Mouse (Mus musculus): ENCODE measurements at regions not wholly inside any gene's neighbourhood (a gene's known extent, or its start where the extent isn't known, plus 50 kb on each side); places are given as distances from the start of the nearest gene placed in this dataset.

DNA sequence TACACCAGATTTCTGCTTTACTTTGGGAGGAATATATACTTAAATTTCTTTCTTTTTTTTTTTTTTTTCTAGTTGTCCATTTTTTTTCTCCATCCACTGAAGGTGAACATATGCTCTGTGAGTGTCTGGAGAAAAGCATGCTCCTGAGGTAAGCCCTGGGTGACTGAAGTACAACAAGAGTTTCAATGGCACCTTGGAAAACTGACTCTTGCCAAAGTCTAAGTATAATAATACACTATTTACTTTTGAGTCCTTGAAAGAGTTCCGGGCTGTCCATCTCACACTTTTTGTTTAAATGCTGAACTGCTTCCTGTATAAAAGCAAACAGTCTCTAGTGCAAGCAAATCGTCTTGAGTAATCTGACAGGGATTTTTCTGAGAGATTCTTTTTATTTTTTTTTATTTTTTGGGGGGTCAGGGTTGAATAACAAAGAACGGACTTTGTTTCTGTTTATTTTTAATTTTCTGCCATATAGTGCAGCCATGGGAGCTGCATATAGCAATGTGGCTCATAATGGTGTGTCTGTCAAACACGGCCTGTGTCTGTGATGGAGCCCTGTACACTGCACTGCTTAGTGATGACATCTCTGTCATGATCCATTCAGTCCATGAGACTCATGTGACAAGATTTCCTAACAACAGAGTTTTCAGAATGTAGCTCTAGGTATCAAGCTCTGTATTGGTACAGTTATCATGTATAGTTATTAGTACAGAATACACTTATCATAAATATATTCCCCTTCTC, 119.3 kb downstream of the Btg1 start:
- Histone ChIP-seq H3K9ac (ENCODE audit: low read depth, low read length) (no peak overlapping the region), H3K4me1 (ENCODE audit: control insufficient read depth, insufficient read depth, low read length) (peaks cover 8% of the 10 kb centered on the region; the same call in 1 of the 2 replicates), H3K9me3 (replicated peaks; ENCODE audit: control insufficient read depth, low read length) (no peaks in the 10 kb centered on the region), H3K4me2 (no peak overlapping the region), H3K4me3 (ENCODE audit: low read depth, low read length) (no peak overlapping the region), H3K27me3 (ENCODE audit: control insufficient read depth, insufficient read depth, low read length) (no peaks in the 10 kb centered on the region), H3K36me3 (ENCODE audit: control insufficient read depth, insufficient read depth, low read length) (no peaks in the 10 kb centered on the region), H3K27ac (ENCODE audit: low read depth, low read length) (no peak overlapping the region)
- WGBS (ENCODE audit: insufficient replicate concordance): 62% methylated on average over 4 of the region's 4 CpGs
- no peak for ATAC-seq (replicated peaks; ENCODE audit: insufficient number of reproducible peaks, low FRiP score, low TSS enrichment)

DNA sequence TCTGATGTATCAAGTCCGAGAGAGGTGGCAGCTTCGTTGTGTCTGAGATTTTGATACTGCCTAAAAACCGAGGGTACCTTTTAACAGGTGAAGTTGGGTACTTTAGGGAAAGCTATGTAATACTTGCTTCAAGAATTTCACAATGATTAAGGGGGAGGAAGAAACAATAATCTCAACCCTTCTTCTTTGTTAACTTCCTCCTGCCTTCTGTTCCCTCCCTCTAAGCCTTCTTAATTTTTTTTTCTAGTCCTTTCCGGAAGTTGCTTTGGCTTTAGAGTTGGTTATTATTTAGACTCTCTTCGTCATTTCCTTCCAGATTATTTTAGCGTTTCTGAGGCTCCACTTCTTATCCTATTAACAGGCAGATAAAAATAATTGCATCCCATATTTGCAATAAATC, 121.2 kb downstream of the Btg1 start:
- no peaks in the 10 kb centered on the region for H3K9me3 ChIP-seq (replicated peaks; ENCODE audit: control insufficient read depth, low read length)
- H3K4me1 ChIP-seq (ENCODE audit: control insufficient read depth, insufficient read depth, low read length): peaks cover 8% of the 10 kb centered on the region; the same call in 1 of the 2 replicates
- H3K4me2 ChIP-seq: no peak overlapping the region
- no peaks in the 10 kb centered on the region for H3K27me3 ChIP-seq (ENCODE audit: control insufficient read depth, insufficient read depth, low read length)
- 76% methylated on average over 6 of the region's 6 CpGs for WGBS (ENCODE audit: insufficient replicate concordance)
- no peak overlapping the region for H3K9ac ChIP-seq (ENCODE audit: low read depth, low read length)
- ATAC-seq (replicated peaks; ENCODE audit: insufficient number of reproducible peaks, low FRiP score, low TSS enrichment): no peak
- H3K36me3 ChIP-seq (ENCODE audit: control insufficient read depth, insufficient read depth, low read length): no peaks in the 10 kb centered on the region
- H3K4me3 ChIP-seq (ENCODE audit: low read depth, low read length): no peak overlapping the region
- no peak overlapping the region for H3K27ac ChIP-seq (ENCODE audit: low read depth, low read length)

DNA sequence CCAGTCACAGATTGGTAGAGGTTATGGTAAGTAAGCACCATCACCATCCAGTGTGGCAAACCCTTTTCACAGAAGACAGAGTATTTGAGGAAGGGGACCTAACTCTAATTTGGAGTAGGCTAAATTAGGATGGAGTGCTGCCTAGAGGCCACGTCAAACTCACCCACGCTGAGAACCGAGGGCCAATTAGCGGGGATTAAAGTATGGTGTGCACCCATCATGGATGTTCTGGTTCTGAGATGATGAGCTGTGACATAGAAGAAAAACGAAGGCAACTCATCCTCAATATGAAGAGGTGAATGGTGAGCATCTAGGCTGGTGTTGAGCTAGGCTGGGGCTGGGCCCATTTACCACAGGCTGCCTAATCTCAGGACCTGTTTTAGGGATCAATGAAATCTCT, 121.8 kb downstream of the Btg1 start:
- 71% methylated on average over 5 of the region's 5 CpGs for WGBS (ENCODE audit: insufficient replicate concordance)
- ATAC-seq (replicated peaks; ENCODE audit: insufficient number of reproducible peaks, low FRiP score, low TSS enrichment): no peak
- H3K4me3 ChIP-seq (ENCODE audit: low read depth, low read length): no peak overlapping the region
- H3K9me3 ChIP-seq (replicated peaks; ENCODE audit: control insufficient read depth, low read length): no peaks in the 10 kb centered on the region
- H3K4me1 ChIP-seq (ENCODE audit: control insufficient read depth, insufficient read depth, low read length): peaks cover 5% of the 10 kb centered on the region; the same call in 1 of the 2 replicates
- H3K9ac ChIP-seq (ENCODE audit: low read depth, low read length): no peak overlapping the region
- H3K36me3 ChIP-seq (ENCODE audit: control insufficient read depth, insufficient read depth, low read length): no peaks in the 10 kb centered on the region
- H3K27ac ChIP-seq (ENCODE audit: low read depth, low read length): no peak overlapping the region
- H3K27me3 ChIP-seq (ENCODE audit: control insufficient read depth, insufficient read depth, low read length): no peaks in the 10 kb centered on the region
- no peak overlapping the region for H3K4me2 ChIP-seq

DNA sequence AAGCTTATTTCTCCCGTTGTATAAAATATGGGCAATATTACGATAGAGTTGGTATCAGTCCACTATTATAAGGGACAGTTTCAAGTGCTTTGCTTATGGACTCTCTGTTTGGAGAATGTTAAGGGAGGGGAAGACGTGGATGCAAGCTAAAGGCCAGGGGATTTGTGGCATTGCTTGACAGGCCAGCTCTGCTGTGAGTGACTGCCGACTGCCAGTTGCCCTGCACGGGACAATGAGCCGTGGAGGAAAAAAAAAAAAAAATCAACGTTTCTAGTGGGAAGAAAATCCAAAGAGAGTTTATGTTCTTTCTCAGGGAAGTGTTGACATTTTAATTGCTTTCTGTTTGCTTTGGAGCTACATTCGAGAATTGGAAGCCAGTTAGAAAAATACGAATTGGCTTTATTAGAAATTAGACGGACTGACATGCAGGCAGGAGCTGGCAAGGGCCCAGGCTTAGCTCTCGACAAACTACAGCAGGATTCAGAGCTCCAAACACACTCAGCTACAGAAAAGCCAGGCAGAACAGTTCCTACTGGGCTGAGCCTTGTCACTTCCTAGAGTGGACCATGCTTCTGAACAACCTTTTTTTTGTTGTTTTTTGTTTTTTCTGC, 127.5 kb downstream of the Btg1 start:
- no peaks in the 10 kb centered on the region for H3K36me3 ChIP-seq (ENCODE audit: control insufficient read depth, insufficient read depth, low read length)
- WGBS (ENCODE audit: insufficient replicate concordance): 30% methylated on average over 11 of the region's 11 CpGs

DNA sequence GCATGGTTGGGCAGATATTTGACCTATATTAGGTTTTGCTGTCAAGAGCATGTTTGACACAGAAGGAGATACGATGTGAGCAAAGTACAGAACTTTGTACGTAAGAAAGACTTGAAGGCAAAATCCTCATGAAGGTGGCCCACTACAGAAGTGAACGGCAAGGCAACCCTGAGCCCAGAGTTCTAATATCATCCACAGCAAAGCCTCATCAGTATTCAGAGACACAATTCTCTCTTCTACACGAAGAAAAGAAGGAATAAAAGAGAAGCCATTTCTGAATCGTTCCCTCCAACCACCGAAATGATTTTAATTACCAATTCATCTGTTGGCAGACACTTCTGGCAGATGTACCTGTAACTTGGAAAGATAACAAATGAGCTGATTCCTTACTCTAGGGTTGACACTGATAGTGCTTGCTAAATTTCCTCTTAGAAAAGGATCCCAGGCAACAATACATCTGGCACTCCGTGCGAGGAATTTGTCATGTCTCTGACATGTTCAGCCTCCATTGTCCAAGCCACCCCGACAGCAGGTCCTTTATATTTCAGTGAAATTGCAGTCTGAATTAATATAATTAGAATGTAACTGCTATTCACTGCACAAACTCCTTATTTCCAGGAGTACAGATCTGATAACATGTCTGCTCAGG, 130.3 kb downstream of the Btg1 start:
- no peak overlapping the region for H3K9ac ChIP-seq (ENCODE audit: low read depth, low read length)
- H3K9me3 ChIP-seq (replicated peaks; ENCODE audit: control insufficient read depth, low read length): no peaks in the 10 kb centered on the region
- no peak for ATAC-seq (replicated peaks; ENCODE audit: insufficient number of reproducible peaks, low FRiP score, low TSS enrichment)
- WGBS (ENCODE audit: insufficient replicate concordance): 87% methylated on average over 9 of the region's 9 CpGs
- H3K27ac ChIP-seq (ENCODE audit: low read depth, low read length): no peak overlapping the region
- no peak overlapping the region for H3K4me3 ChIP-seq (ENCODE audit: low read depth, low read length)
- H3K36me3 ChIP-seq (ENCODE audit: control insufficient read depth, insufficient read depth, low read length): no peaks in the 10 kb centered on the region
- H3K4me2 ChIP-seq: no peak overlapping the region
- H3K27me3 ChIP-seq (ENCODE audit: control insufficient read depth, insufficient read depth, low read length): no peaks in the 10 kb centered on the region
- H3K4me1 ChIP-seq (ENCODE audit: control insufficient read depth, insufficient read depth, low read length): peaks cover 16% of the 10 kb centered on the region

More for the DNA sequence above, 127.5 kb downstream of the Btg1 start:
- H3K4me3 ChIP-seq (ENCODE audit: low read depth, low read length): no peak overlapping the region
- no peaks in the 10 kb centered on the region for H3K9me3 ChIP-seq (replicated peaks; ENCODE audit: control insufficient read depth, low read length)
- H3K4me1 ChIP-seq (ENCODE audit: control insufficient read depth, insufficient read depth, low read length): peaks cover 11% of the 10 kb centered on the region
- no peak overlapping the region for H3K9ac ChIP-seq (ENCODE audit: low read depth, low read length)
- H3K4me2 ChIP-seq: no peak overlapping the region; the same call in 1 of the 2 replicates
- no peaks in the 10 kb centered on the region for H3K27me3 ChIP-seq (ENCODE audit: control insufficient read depth, insufficient read depth, low read length)
- peak overlapping the region; percentile 55 for H3K27ac ChIP-seq (ENCODE audit: low read depth, low read length)
- ATAC-seq (replicated peaks; ENCODE audit: insufficient number of reproducible peaks, low FRiP score, low TSS enrichment): no peak; the same call in 1 of the 2 replicates

DNA sequence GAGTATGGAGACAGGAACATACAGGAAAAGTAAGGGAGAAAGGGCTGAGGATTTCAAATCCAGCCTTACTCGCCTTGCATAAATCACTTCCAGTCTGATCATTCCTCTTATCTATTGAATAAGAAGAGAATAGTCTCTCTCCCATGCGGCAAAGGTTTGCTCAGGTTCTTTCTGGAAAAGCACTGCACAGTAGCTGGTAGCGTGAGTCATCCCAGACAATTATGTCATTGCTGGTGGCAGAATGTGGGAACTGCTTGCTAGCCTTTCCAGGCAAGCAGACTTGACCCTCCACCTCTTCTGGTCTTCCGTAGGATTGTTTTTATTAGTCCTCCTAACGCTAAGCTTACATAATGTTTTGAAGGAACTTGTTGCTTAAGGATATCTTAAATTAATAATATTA, 134.1 kb downstream of the Btg1 start:
- no peaks in the 10 kb centered on the region for H3K9me3 ChIP-seq (replicated peaks; ENCODE audit: control insufficient read depth, low read length)
- no peaks in the 10 kb centered on the region for H3K36me3 ChIP-seq (ENCODE audit: control insufficient read depth, insufficient read depth, low read length)
- H3K27me3 ChIP-seq (ENCODE audit: control insufficient read depth, insufficient read depth, low read length): no peaks in the 10 kb centered on the region
- peak overlapping the region; percentile 18; the same call in 1 of the 2 replicates for H3K27ac ChIP-seq (ENCODE audit: low read depth, low read length)
- WGBS (ENCODE audit: insufficient replicate concordance): 41% methylated on average over 5 of the region's 5 CpGs
- no peak overlapping the region for H3K4me2 ChIP-seq
- H3K4me1 ChIP-seq (ENCODE audit: control insufficient read depth, insufficient read depth, low read length): peaks cover 18% of the 10 kb centered on the region
- H3K4me3 ChIP-seq (ENCODE audit: low read depth, low read length): no peak overlapping the region
- no peak overlapping the region for H3K9ac ChIP-seq (ENCODE audit: low read depth, low read length)
- no peak for ATAC-seq (replicated peaks; ENCODE audit: insufficient number of reproducible peaks, low FRiP score, low TSS enrichment)

DNA sequence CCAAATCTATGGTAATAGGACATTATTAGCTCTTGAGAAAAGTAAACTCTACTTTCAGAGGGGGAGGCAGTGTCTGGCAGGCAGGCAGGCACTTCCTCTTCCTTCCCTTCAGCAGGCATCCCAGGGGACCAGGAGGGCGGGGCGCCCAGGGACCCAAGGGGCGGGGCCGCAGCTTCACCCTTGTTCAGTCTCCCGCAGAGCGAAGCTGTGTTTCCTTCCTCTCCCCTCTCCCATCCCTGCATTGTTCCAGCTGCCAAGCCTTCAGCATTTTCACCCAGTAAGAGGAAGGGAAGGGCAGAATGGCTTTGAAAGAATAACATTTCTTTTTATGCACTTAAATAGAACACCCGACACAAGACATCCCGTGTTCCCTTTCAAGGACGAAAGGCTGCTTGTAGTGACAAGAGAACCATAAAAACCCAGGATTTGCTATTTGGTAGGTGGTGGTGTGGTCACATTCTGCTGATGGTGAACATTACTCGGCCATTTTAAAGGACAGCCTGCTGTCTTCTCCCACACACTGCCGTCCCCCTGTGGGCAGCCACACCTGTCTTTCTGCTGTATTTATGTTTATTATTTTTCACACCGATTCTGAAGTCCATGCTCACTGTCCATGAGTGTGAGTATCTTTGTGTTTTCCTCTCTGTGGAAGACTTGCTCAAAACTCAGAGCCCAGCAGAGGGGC, 134.9 kb downstream of the Btg1 start:
- Histone ChIP-seq H3K4me3 (ENCODE audit: low read depth, low read length) (no peak overlapping the region; the same call in 1 of the 2 replicates), H3K4me1 (ENCODE audit: control insufficient read depth, insufficient read depth, low read length) (peaks cover 24% of the 10 kb centered on the region), H3K36me3 (ENCODE audit: control insufficient read depth, insufficient read depth, low read length) (no peaks in the 10 kb centered on the region), H3K27ac (ENCODE audit: low read depth, low read length) (peak overlapping the region; percentile 71), H3K27me3 (ENCODE audit: control insufficient read depth, insufficient read depth, low read length) (no peaks in the 10 kb centered on the region), H3K9ac (ENCODE audit: low read depth, low read length) (no peak overlapping the region), H3K4me2 (peak overlapping the region; percentile 46), H3K9me3 (replicated peaks; ENCODE audit: control insufficient read depth, low read length) (no peaks in the 10 kb centered on the region)
- peak; percentile 80; the same call in 1 of the 2 replicates for ATAC-seq (replicated peaks; ENCODE audit: insufficient number of reproducible peaks, low FRiP score, low TSS enrichment)
- WGBS (ENCODE audit: insufficient replicate concordance): 14% methylated on average over 12 of the region's 12 CpGs

DNA sequence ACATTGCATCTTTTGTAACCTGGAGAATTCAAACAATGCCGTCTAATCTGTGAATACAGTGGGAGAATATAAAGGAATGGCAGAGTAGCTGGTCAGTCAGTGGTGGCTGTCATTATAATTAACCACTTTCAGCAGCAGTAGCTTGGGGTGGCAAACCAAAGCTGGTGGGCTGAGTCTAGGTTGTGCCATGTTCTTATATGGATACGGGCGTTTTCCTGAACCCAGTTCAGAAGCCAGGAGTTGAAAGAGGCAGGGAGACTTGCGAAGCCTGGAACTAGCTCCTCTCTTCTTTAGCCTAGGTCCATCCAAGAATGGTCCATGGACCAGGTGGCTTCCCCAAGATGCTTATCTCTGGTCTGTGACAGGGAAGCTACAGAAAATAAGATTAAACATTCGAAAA, 135.7 kb downstream of the Btg1 start:
- Histone ChIP-seq H3K27ac (ENCODE audit: low read depth, low read length) (peak overlapping the region; percentile 22; the same call in 1 of the 2 replicates), H3K4me1 (ENCODE audit: control insufficient read depth, insufficient read depth, low read length) (peaks cover 26% of the 10 kb centered on the region), H3K4me3 (ENCODE audit: low read depth, low read length) (no peak overlapping the region)

More for the DNA sequence above, 135.7 kb downstream of the Btg1 start:
- Histone ChIP-seq H3K9ac (ENCODE audit: low read depth, low read length) (no peak overlapping the region), H3K27me3 (ENCODE audit: control insufficient read depth, insufficient read depth, low read length) (no peaks in the 10 kb centered on the region), H3K4me2 (no peak overlapping the region), H3K36me3 (ENCODE audit: control insufficient read depth, insufficient read depth, low read length) (no peaks in the 10 kb centered on the region), H3K9me3 (replicated peaks; ENCODE audit: control insufficient read depth, low read length) (no peaks in the 10 kb centered on the region)
- 85% methylated on average over 5 of the region's 5 CpGs for WGBS (ENCODE audit: insufficient replicate concordance)
- no peak for ATAC-seq (replicated peaks; ENCODE audit: insufficient number of reproducible peaks, low FRiP score, low TSS enrichment)

Measured in heart, embryonic 11.5 days (tissue).